Mouse (Mus musculus) MEL (cell line): Measurements from ENCODE around the gene Itpk1. TPM values are rescaled to one million over a fixed set of nuclear protein-coding genes. Genes with fewer than 3 reads are reported as not detected.

ENCODE experiments used
- DNase-seq: peaks from one replicate; pipeline ENCODE4 v3.0.0; 2011; ENCODE audit warnings: low read depth, low spot score
- H3K27ac ChIP-seq: 2 replicates; pipeline ENCODE4 v1.5.1; 2012; ENCODE audit warnings: low read depth, mild to moderate bottlenecking, control low read depth, low read length, moderate library complexity; ENCODE audit not compliant: control insufficient read depth
- H3K27me3 ChIP-seq, 2 experiments: fragments of 150-350 bp in 1 of 2; sonication (generic) in 1 of 2; 2 replicates each; pipeline ENCODE4 v1.6.1; 2012; ENCODE audit warnings: low read length in 2 of 2, mild to moderate bottlenecking in 2 of 2, improper control_type of control experiment in 1 of 2, moderate library complexity in 1 of 2; ENCODE audit not compliant: insufficient read depth in 2 of 2, control insufficient read depth in 1 of 2
- H3K36me3 ChIP-seq, 2 experiments: 2 replicates each; pipeline ENCODE4 v1.6.1; 2012 to 2014; ENCODE audit warnings: low read length in 2 of 2, improper control_type of control experiment in 1 of 2, inconsistent platforms in 1 of 2, mild to moderate bottlenecking in 1 of 2; ENCODE audit not compliant: insufficient read depth in 2 of 2, control insufficient read depth in 1 of 2
- H3K4me1 ChIP-seq, 2 experiments: fragments of 150-350 bp in 1 of 2; sonication (generic) in 1 of 2; 2 replicates each; pipeline ENCODE4 v1.6.1; 2012; ENCODE audit warnings: low read length in 2 of 2, improper control_type of control experiment in 1 of 2, mild to moderate bottlenecking in 1 of 2; ENCODE audit not compliant: insufficient read depth in 2 of 2, control insufficient read depth in 1 of 2
- H3K4me3 ChIP-seq, 2 experiments: fragments of 150-350 bp in 1 of 2; sonication (generic) in 1 of 2; 2 replicates each; pipeline ENCODE4 v1.5.1; 2012; ENCODE audit warnings: low read depth in 2 of 2, low read length in 2 of 2, mild to moderate bottlenecking in 2 of 2, moderate library complexity in 2 of 2, control low read depth in 1 of 2, improper control_type of control experiment in 1 of 2; ENCODE audit not compliant: control insufficient read depth in 1 of 2, insufficient read depth in 1 of 2
- H3K79me2 ChIP-seq: 2 replicates; pipeline ENCODE4 v1.6.1; 2012; ENCODE audit warnings: mild to moderate bottlenecking, low read length, moderate library complexity; ENCODE audit not compliant: control insufficient read depth, poor library complexity, insufficient read depth
- H3K9ac ChIP-seq: 2 replicates; pipeline ENCODE4 v1.6.1; 2012; ENCODE audit warnings: low read depth, mild to moderate bottlenecking, control low read depth, low read length, moderate library complexity; ENCODE audit not compliant: control insufficient read depth, poor library complexity, severe bottlenecking
- H3K9me3 ChIP-seq: fragments of 150-350 bp; sonication (generic); replicated peaks from 2 replicates; pipeline ENCODE4 v1.6.1; 2012; ENCODE audit warnings: mild to moderate bottlenecking, low read length, improper control_type of control experiment, moderate library complexity; ENCODE audit not compliant: insufficient read depth
- CHD1 ChIP-seq: IDR thresholded peaks from 2 replicates; pipeline ENCODE4 v1.6.1; 2012; ENCODE audit warnings: low read depth, mild to moderate bottlenecking, inconsistent platforms, low read length, improper control_type of control experiment
- CHD2 ChIP-seq: IDR thresholded peaks from 2 replicates; pipeline ENCODE4 v1.6.1; 2011; ENCODE audit warnings: low read length, improper control_type of control experiment
- CTCF ChIP-seq, 3 experiments: IDR thresholded peaks in 2 of 3; conservative IDR thresholded peaks in 1 of 3; 2 replicates each; pipeline ENCODE4 v1.5.1; 2011 to 2012; ENCODE audit warnings: low read length in 3 of 3, low read depth in 2 of 3, mild to moderate bottlenecking in 2 of 3, improper control_type of control experiment in 1 of 3, inconsistent platforms in 1 of 3, mixed read lengths in 1 of 3, moderate library complexity in 1 of 3; ENCODE audit not compliant: control insufficient read depth in 1 of 3, insufficient read depth in 1 of 3, poor library complexity in 1 of 3, severe bottlenecking in 1 of 3
- E2F4 ChIP-seq: IDR thresholded peaks from 2 replicates; pipeline ENCODE4 v1.6.1; 2011; ENCODE audit warnings: low read depth, low read length, improper control_type of control experiment, borderline replicate concordance
- ELF1 ChIP-seq: IDR thresholded peaks from 2 replicates; pipeline ENCODE4 v1.6.1; 2014; ENCODE audit warnings: low read depth, mild to moderate bottlenecking, inconsistent platforms, low read length, improper control_type of control experiment, moderate library complexity
- EP300 ChIP-seq, 2 experiments: IDR thresholded peaks; 2 replicates each; pipeline ENCODE4 v1.6.1; 2011; ENCODE audit warnings: improper control_type of control experiment in 2 of 2, low read length in 2 of 2, low read depth in 1 of 2, mild to moderate bottlenecking in 1 of 2
- GATA1 ChIP-seq: IDR thresholded peaks from 2 replicates; pipeline ENCODE4 v1.6.1; 2011; ENCODE audit warnings: low read depth, low read length, improper control_type of control experiment
- HCFC1 ChIP-seq: IDR thresholded peaks from 2 replicates; pipeline ENCODE4 v1.6.1; 2012; ENCODE audit warnings: low read depth, mild to moderate bottlenecking, inconsistent platforms, low read length, improper control_type of control experiment, moderate library complexity
- MAFK ChIP-seq: IDR thresholded peaks from 2 replicates; pipeline ENCODE4 v1.6.1; 2011; ENCODE audit warnings: low read depth, mild to moderate bottlenecking, low read length, improper control_type of control experiment, borderline replicate concordance
- MAX ChIP-seq: IDR thresholded peaks from 2 replicates; pipeline ENCODE4 v1.6.1; 2011; ENCODE audit warnings: low read length, improper control_type of control experiment
- MXI1 ChIP-seq: IDR thresholded peaks from 2 replicates; pipeline ENCODE4 v1.6.1; 2011; ENCODE audit warnings: mild to moderate bottlenecking, low read depth, low read length, improper control_type of control experiment
- MYC ChIP-seq: IDR thresholded peaks from 2 replicates; pipeline ENCODE4 v1.6.1; 2011; ENCODE audit warnings: low read depth, mild to moderate bottlenecking, low read length, improper control_type of control experiment, moderate library complexity
- NELFE ChIP-seq: IDR thresholded peaks from 2 replicates; pipeline ENCODE4 v1.6.1; 2011; ENCODE audit warnings: low read depth, low read length, improper control_type of control experiment
- RCOR1 ChIP-seq: IDR thresholded peaks from 2 replicates; pipeline ENCODE4 v1.6.1; 2012; ENCODE audit warnings: low read depth, mild to moderate bottlenecking, inconsistent platforms, low read length, improper control_type of control experiment
- SIN3A ChIP-seq: IDR thresholded peaks from 2 replicates; pipeline ENCODE4 v1.6.1; 2012; ENCODE audit warnings: low read length, improper control_type of control experiment, inconsistent platforms
- SMC3 ChIP-seq: IDR thresholded peaks from 2 replicates; pipeline ENCODE4 v1.6.1; 2011; ENCODE audit warnings: low read depth, low read length, improper control_type of control experiment
- TAL1 ChIP-seq: IDR thresholded peaks from 2 replicates; pipeline ENCODE4 v1.6.1; 2012; ENCODE audit warnings: mild to moderate bottlenecking, inconsistent platforms, low read length, moderate library complexity, mixed read lengths
- TCF12 ChIP-seq: IDR thresholded peaks from 2 replicates; pipeline ENCODE4 v1.6.1; 2014; ENCODE audit warnings: low read depth, mild to moderate bottlenecking, inconsistent platforms, low read length, improper control_type of control experiment, moderate library complexity
- UBTF ChIP-seq: IDR thresholded peaks from 2 replicates; pipeline ENCODE4 v1.6.1; 2012; ENCODE audit warnings: low read depth, mild to moderate bottlenecking, inconsistent platforms, low read length, improper control_type of control experiment, moderate library complexity, borderline replicate concordance; ENCODE audit not compliant: insufficient read depth
- ZKSCAN1 ChIP-seq: IDR thresholded peaks from 2 replicates; pipeline ENCODE4 v1.6.1; 2012; ENCODE audit warnings: low read depth, mild to moderate bottlenecking, inconsistent platforms, low read length, improper control_type of control experiment, moderate library complexity
- ZNF384 ChIP-seq: IDR thresholded peaks from 2 replicates; pipeline ENCODE4 v1.6.1; 2012; ENCODE audit warnings: low read depth, mild to moderate bottlenecking, inconsistent platforms, low read length, improper control_type of control experiment
- polyA plus RNA-seq, 2 experiments: library from polyadenylated mRNA; stranded (reverse) in 1 of 2; unstranded in 1 of 2; fragments of >175 nt in 1 of 2; fragments of >200 nt in 1 of 2; gene quantifications; 2 replicates each; pipeline versions ENCODE4 v1.2.1 to v1.2.4; 2012; ENCODE audit warnings: low replicate concordance in 2 of 2, low read depth in 1 of 2; ENCODE audit not compliant: insufficient read length in 2 of 2, insufficient read depth in 1 of 2, missing spikeins in 1 of 2
- total RNA-seq: library from RNA; depleted of rRNA; stranded (reverse); fragments of 300-350 nt; gene quantifications from 2 replicates; pipeline ENCODE4 v1.2.3, GENCODE M21; 2012

Itpk1 gene
- total and polyA plus RNA-seq, 3 experiments = 12.0 to 25.7 TPM; not detected in 1

- no peak overlapping the region for H3K27ac ChIP-seq
- TF ChIP-seq NELFE = no peak
- TF ChIP-seq GATA1 = peak; percentile 60
- no peak for TF ChIP-seq MAX
- no peak; a peak in 1 of 4 replicates for TF ChIP-seq EP300 (IDR thresholded peaks at IDR 0.05; ENCODE audit: low read depth in 1 of 2, low read length in 2 of 2)
- TF ChIP-seq MAFK = peak; percentile 68; the same call in 1 of the 2 replicates
- TF ChIP-seq MXI1 = no peak
- H3K4me3 ChIP-seq = no peak overlapping the region
- H3K79me2 ChIP-seq = no peaks in the 10 kb centered on the region
- H3K27me3 ChIP-seq = no peaks in the 10 kb centered on the region
- DNase-seq = peak; percentile 32
- H3K9ac ChIP-seq = no peak overlapping the region
- H3K9me3 ChIP-seq = no peaks in the 10 kb centered on the region
- peaks cover 0 to 11% of the 10 kb centered on the region in 2 experiments; a peak in 2 of 4 replicates for H3K36me3 ChIP-seq
- peaks cover 0 to 21% of the 10 kb centered on the region in 2 experiments; a peak in 2 of 4 replicates for H3K4me1 ChIP-seq
These were observed 20.4 kb upstream of the Itpk1 start for GRCm38 (mm10) chr12:102725146-102725545.

- Histone ChIP-seq H3K4me3 (no peak overlapping the region), H3K4me1 (peaks cover 0 to 16% of the 10 kb centered on the region in 2 experiments; a peak in 2 of 4 replicates), H3K9ac (no peak overlapping the region), H3K27me3 (no peaks in the 10 kb centered on the region), H3K9me3 (no peaks in the 10 kb centered on the region), H3K27ac (no peak overlapping the region), H3K36me3 (peaks cover 0 to 8% of the 10 kb centered on the region in 2 experiments; a peak in 2 of 4 replicates), H3K79me2 (no peaks in the 10 kb centered on the region)
- no peak for TF ChIP-seq ZNF384
- TF ChIP-seq MXI1 = no peak
- no peak for TF ChIP-seq CHD1
- TF ChIP-seq TAL1 = no peak
- no peak for TF ChIP-seq EP300 (IDR thresholded peaks at IDR 0.05; ENCODE audit: low read depth in 1 of 2, low read length in 2 of 2)
- TF ChIP-seq ZKSCAN1 = no peak
- no peak for TF ChIP-seq TCF12
- no peak for TF ChIP-seq SIN3A
- TF ChIP-seq UBTF = no peak
- TF ChIP-seq SMC3 = no peak
- no peak for DNase-seq
These were observed 19.1 kb upstream of the Itpk1 start for GRCm38 (mm10) chr12:102723861-102724260.

- H3K4me3 ChIP-seq = no peak overlapping the region
- peaks cover 0 to 16% of the 10 kb centered on the region in 2 experiments; a peak in 2 of 4 replicates for H3K4me1 ChIP-seq
- H3K79me2 ChIP-seq = no peaks in the 10 kb centered on the region
- no peak for DNase-seq
- H3K9ac ChIP-seq = no peak overlapping the region
- H3K9me3 ChIP-seq = no peaks in the 10 kb centered on the region
- H3K27ac ChIP-seq = no peak overlapping the region
- no peaks in the 10 kb centered on the region for H3K27me3 ChIP-seq
- TF ChIP-seq CTCF (IDR thresholded peaks at IDR 0.05 in 2 of 3, conservative IDR thresholded peaks at IDR 0.05 in 1 of 3; ENCODE audit: control insufficient read depth in 1 of 3, insufficient read depth in 1 of 3, low read depth in 2 of 3, low read length in 3 of 3, poor library complexity in 1 of 3, severe bottlenecking in 1 of 3) (no peak), HCFC1 (no peak), ZKSCAN1 (no peak), RCOR1 (no peak), MYC (no peak), E2F4 (no peak), ELF1 (no peak), CHD2 (no peak), MAX (no peak), MAFK (no peak)
- peaks cover 0 to 8% of the 10 kb centered on the region in 2 experiments; a peak in 2 of 4 replicates for H3K36me3 ChIP-seq
These were observed 18.2 kb upstream of the Itpk1 start for GRCm38 (mm10) chr12:102722966-102723365.
